Mouse (Mus musculus) small intestine, adult 2 months (tissue): ENCODE measurements around the gene Car6. TPM values are rescaled to one million over a fixed set of nuclear protein-coding genes. Genes with fewer than 3 reads are reported as not detected.
A peak's percentile ranks its signal among the peaks of the same experiment; 100 is the strongest.

ENCODE experiments used
- H3K27ac ChIP-seq: fragments of 200-500 bp; 2 replicates; pipeline ENCODE4 v1.5.1; 2012; ENCODE audit warnings: low read depth, low read length, control low read depth, inconsistent platforms; ENCODE audit not compliant: insufficient read depth
- H3K27me3 ChIP-seq: fragments of 200-500 bp; 2 replicates; pipeline ENCODE4 v1.6.1; 2012; ENCODE audit warnings: mild to moderate bottlenecking, moderate library complexity, low read length, inconsistent platforms; ENCODE audit not compliant: control insufficient read depth, insufficient read depth
- H3K36me3 ChIP-seq: fragments of 200-500 bp; 2 replicates; pipeline ENCODE4 v1.6.1; 2012; ENCODE audit warnings: mild to moderate bottlenecking, low read length, control low read depth, inconsistent platforms; ENCODE audit not compliant: control insufficient read depth, insufficient read depth
- H3K4me1 ChIP-seq: fragments of 200-500 bp; 2 replicates; pipeline ENCODE4 v1.6.1; 2012; ENCODE audit warnings: low read length, inconsistent platforms, mixed read lengths; ENCODE audit not compliant: control insufficient read depth, insufficient read depth, insufficient read length
- H3K4me3 ChIP-seq: fragments of 200-500 bp; 2 replicates; pipeline ENCODE4 v1.5.1; 2012; ENCODE audit warnings: low read depth, mild to moderate bottlenecking, control low read depth, inconsistent platforms, low read length, moderate library complexity
- CTCF ChIP-seq: fragments of 200-500 bp; IDR thresholded peaks from 2 replicates; pipeline ENCODE4 v1.5.1; 2012; ENCODE audit warnings: low read depth, mild to moderate bottlenecking, control low read depth, inconsistent platforms, low read length, moderate library complexity, mixed read lengths; ENCODE audit not compliant: insufficient replicate concordance, insufficient read length; ENCODE audit errors: extremely low read depth
- POLR2A ChIP-seq: fragments of 200-500 bp; IDR thresholded peaks from 2 replicates; pipeline ENCODE4 v1.6.1; 2012; ENCODE audit warnings: low read depth, mild to moderate bottlenecking, control low read depth, inconsistent platforms, low read length, moderate library complexity
- WGBS: fragments of 180-500 bp; shearing (Covaris S2); methylation state at CpG from one replicate; pipeline ENCODE4 v1.1.7; 2018; 5-methylcytosine and 5-hydroxymethylcytosine counted together
- polyA plus RNA-seq: library from polyadenylated mRNA; depleted of rRNA; stranded (reverse); fragments of >200 nt; gene quantifications from 2 replicates; pipeline ENCODE4 v1.2.3, GENCODE M21; 2012

Gene Car6
- polyA plus RNA-seq, 1 experiment = not detected

GRCm38 (mm10) chr4:150211930-150212552 lies 10.9 kb upstream of the Car6 start:
- no peak for TF ChIP-seq CTCF
- TF ChIP-seq POLR2A = no peak

GRCm38 (mm10) chr4:150210306-150210705 lies 9.2 kb upstream of the Car6 start:
- Histone ChIP-seq H3K27ac (no peak overlapping the region), H3K36me3 (no peaks in the 10 kb centered on the region), H3K4me1 (peaks cover 6% of the 10 kb centered on the region; the same call in 1 of the 2 replicates), H3K4me3 (no peak overlapping the region), H3K27me3 (no peaks in the 10 kb centered on the region)
- TF ChIP-seq POLR2A = no peak
- no peak for TF ChIP-seq CTCF
- WGBS = 92% methylated on average over 8 of the region's 8 CpGs

More at GRCm38 (mm10) chr4:150211930-150212552, 10.9 kb upstream of the Car6 start:
- Histone ChIP-seq H3K27ac (no peak overlapping the region), H3K27me3 (no peaks in the 10 kb centered on the region), H3K4me3 (no peak overlapping the region), H3K36me3 (no peaks in the 10 kb centered on the region), H3K4me1 (peaks cover 6% of the 10 kb centered on the region; the same call in 1 of the 2 replicates)
- WGBS = 44% methylated on average over 10 of the region's 10 CpGs

- no peak overlapping the region for H3K27ac ChIP-seq
- 95% methylated on average over 5 of the region's 5 CpGs for WGBS
Measured at GRCm38 (mm10) chr4:150209751-150210150, 8.6 kb upstream of the Car6 start.

GRCm38 (mm10) chr4:150204877-150205276 lies 3.7 kb upstream of the Car6 start:
- Histone ChIP-seq H3K27me3 (no peaks in the 10 kb centered on the region), H3K4me1 (peaks cover 35% of the 10 kb centered on the region), H3K36me3 (no peaks in the 10 kb centered on the region), H3K27ac (peak overlapping the region; percentile 26; the same call in 1 of the 2 replicates), H3K4me3 (no peak overlapping the region)
- WGBS = 25% methylated on average over 3 of the region's 3 CpGs
- TF ChIP-seq POLR2A = no peak

More at GRCm38 (mm10) chr4:150209751-150210150, 8.6 kb upstream of the Car6 start:
- Histone ChIP-seq H3K27me3 (no peaks in the 10 kb centered on the region), H3K4me1 (peaks cover 9% of the 10 kb centered on the region; the same call in 1 of the 2 replicates), H3K36me3 (no peaks in the 10 kb centered on the region), H3K4me3 (no peak overlapping the region)
- TF ChIP-seq CTCF (no peak), POLR2A (no peak)

GRCm38 (mm10) chr4:150202702-150203101 lies 1.6 kb upstream of the Car6 start:
- peak overlapping the region; percentile 75 for H3K27ac ChIP-seq
- peaks cover 32% of the 10 kb centered on the region for H3K4me1 ChIP-seq
- H3K4me3 ChIP-seq = no peak overlapping the region
- TF ChIP-seq POLR2A (no peak), CTCF (no peak)
- H3K36me3 ChIP-seq = no peaks in the 10 kb centered on the region
- 29% methylated on average over 5 of the region's 5 CpGs for WGBS
- H3K27me3 ChIP-seq = no peaks in the 10 kb centered on the region

GRCm38 (mm10) chr4:150198268-150198667 lies 2.9 kb downstream of the Car6 start:
- TF ChIP-seq POLR2A (no peak), CTCF (no peak)
- 86% methylated on average over 9 of the region's 9 CpGs for WGBS
- peaks cover 13% of the 10 kb centered on the region; the same call in 1 of the 2 replicates for H3K4me1 ChIP-seq
- no peaks in the 10 kb centered on the region for H3K36me3 ChIP-seq
- no peaks in the 10 kb centered on the region for H3K27me3 ChIP-seq
- H3K27ac ChIP-seq = no peak overlapping the region
- no peak overlapping the region for H3K4me3 ChIP-seq

- TF ChIP-seq POLR2A (no peak), CTCF (peak; percentile 76; the same call in 1 of the 2 replicates)
- no peak overlapping the region for H3K27ac ChIP-seq
Measured at GRCm38 (mm10) chr4:150193915-150194314, 7.2 kb downstream of the Car6 start.

More at GRCm38 (mm10) chr4:150193915-150194314, 7.2 kb downstream of the Car6 start:
- Histone ChIP-seq H3K36me3 (no peaks in the 10 kb centered on the region), H3K4me3 (no peak overlapping the region), H3K27me3 (no peaks in the 10 kb centered on the region), H3K4me1 (no peaks in the 10 kb centered on the region)
- WGBS = 31% methylated on average over 1 of the region's 1 CpGs
